Mouse (Mus musculus) testis, adult 2 months (tissue): ENCODE results near the gene Grap2. TPM values are rescaled to one million over a fixed set of nuclear protein-coding genes. Genes with fewer than 3 reads are reported as not detected.

Experiments
- H3K27ac ChIP-seq: fragments of 200-500 bp; 2 replicates; pipeline ENCODE4 v1.5.1; 2012; ENCODE audit warnings: low read depth, low read length; ENCODE audit not compliant: control insufficient read depth, insufficient read depth
- H3K27me3 ChIP-seq: fragments of 200-500 bp; 2 replicates; pipeline ENCODE4 v1.6.1; 2012; ENCODE audit warnings: mild to moderate bottlenecking, low read length, moderate library complexity; ENCODE audit not compliant: control insufficient read depth, insufficient read depth
- H3K36me3 ChIP-seq: fragments of 200-500 bp; 2 replicates; pipeline ENCODE4 v1.6.1; 2012; ENCODE audit warnings: mild to moderate bottlenecking, low read length; ENCODE audit not compliant: control insufficient read depth, insufficient read depth
- H3K4me1 ChIP-seq: fragments of 200-500 bp; 2 replicates; pipeline ENCODE4 v1.6.1; 2012; ENCODE audit warnings: low read length; ENCODE audit not compliant: control insufficient read depth, insufficient read depth
- H3K4me3 ChIP-seq: fragments of 200-500 bp; 2 replicates; pipeline ENCODE4 v1.5.1; 2012; ENCODE audit warnings: low read depth, mild to moderate bottlenecking, low read length, moderate library complexity, mixed read lengths; ENCODE audit not compliant: control insufficient read depth
- CTCF ChIP-seq: fragments of 200-500 bp; IDR thresholded peaks from 2 replicates; pipeline ENCODE4 v1.5.1; 2012; ENCODE audit warnings: low read depth, mild to moderate bottlenecking, inconsistent platforms, low read length, moderate library complexity; ENCODE audit not compliant: control insufficient read depth, insufficient read depth, insufficient replicate concordance
- POLR2A ChIP-seq: fragments of 200-500 bp; IDR thresholded peaks from 2 replicates; pipeline ENCODE4 v1.6.1; 2012; ENCODE audit warnings: low read depth, mild to moderate bottlenecking, inconsistent platforms, low read length, moderate library complexity; ENCODE audit not compliant: control insufficient read depth
- polyA plus RNA-seq: library from polyadenylated mRNA; depleted of rRNA; stranded (reverse); fragments of >200 nt; gene quantifications from 2 replicates; pipeline ENCODE4 v1.2.3, GENCODE M21; 2012

The Grap2 gene
- polyA plus RNA-seq, 1 experiment, result 1.9 TPM

DNA sequence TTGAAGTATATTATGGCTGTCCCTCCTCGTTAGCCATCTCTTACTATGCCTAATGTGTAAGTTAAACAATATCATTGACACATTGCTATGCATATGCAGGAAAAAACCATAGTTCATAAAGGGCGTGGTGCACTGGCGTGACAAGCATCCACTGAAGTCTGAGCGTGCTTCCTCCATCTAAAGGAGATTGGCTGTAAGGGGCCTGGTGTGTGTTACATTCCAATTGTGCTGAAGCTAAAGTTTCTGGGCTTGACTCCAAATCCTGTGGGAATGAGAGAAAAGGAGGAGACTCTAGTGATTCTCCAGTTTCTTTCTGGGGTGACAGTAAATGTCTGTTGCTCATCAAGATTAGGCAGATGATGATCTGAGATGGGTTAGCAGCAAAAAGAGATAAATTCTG lies 4.7 kb upstream of the Grap2 start:
- H3K36me3 ChIP-seq, result no peaks in the 10 kb centered on the region
- TF ChIP-seq POLR2A (no peak), CTCF (no peak)
- no peak overlapping the region for H3K4me3 ChIP-seq

DNA sequence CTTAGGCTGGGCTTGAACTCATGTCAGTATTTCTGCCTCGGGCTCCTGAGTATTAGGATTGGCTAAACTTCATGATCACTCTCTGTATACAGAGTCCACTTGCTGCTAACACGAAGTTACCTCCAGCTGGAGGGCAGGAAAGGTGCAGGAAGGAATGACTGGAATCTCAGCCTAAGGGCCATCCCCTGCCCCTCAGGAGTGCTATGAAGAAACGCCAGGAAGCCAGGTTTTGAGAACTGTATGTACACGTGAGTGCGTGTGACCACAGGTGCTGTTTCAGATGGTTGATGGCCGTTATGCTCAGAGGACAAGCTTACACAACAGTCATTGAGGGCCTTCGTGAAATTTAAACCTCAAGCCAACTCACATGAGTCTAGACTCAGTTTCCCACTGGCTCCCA lies 3.2 kb upstream of the Grap2 start:
- Histone ChIP-seq H3K36me3 (no peaks in the 10 kb centered on the region), H3K27ac (no peak overlapping the region), H3K27me3 (no peaks in the 10 kb centered on the region), H3K4me1 (peaks cover 7% of the 10 kb centered on the region), H3K4me3 (no peak overlapping the region)
- TF ChIP-seq CTCF, result no peak
- TF ChIP-seq POLR2A, result no peak

More for the DNA sequence above, 4.7 kb upstream of the Grap2 start:
- Histone ChIP-seq H3K4me1 (peaks cover 8% of the 10 kb centered on the region), H3K27ac (no peak overlapping the region), H3K27me3 (no peaks in the 10 kb centered on the region)

- Histone ChIP-seq H3K4me3 (no peak overlapping the region), H3K36me3 (no peaks in the 10 kb centered on the region), H3K27me3 (no peaks in the 10 kb centered on the region), H3K4me1 (peaks cover 3% of the 10 kb centered on the region; the same call in 1 of the 2 replicates), H3K27ac (no peak overlapping the region)
- TF ChIP-seq POLR2A, result no peak
- no peak for TF ChIP-seq CTCF
Measured at GRCm38 (mm10) chr15:80570226-80570625, 2.2 kb upstream of the Grap2 start.

GRCm38 (mm10) chr15:80571611-80572010 lies 783 bp upstream of the Grap2 start:
- H3K4me3 ChIP-seq, result no peak overlapping the region
- H3K27ac ChIP-seq, result no peak overlapping the region
- no peaks in the 10 kb centered on the region for H3K36me3 ChIP-seq
- H3K4me1 ChIP-seq, result no peaks in the 10 kb centered on the region
- H3K27me3 ChIP-seq, result no peaks in the 10 kb centered on the region
- TF ChIP-seq CTCF, result no peak
- no peak for TF ChIP-seq POLR2A

- Histone ChIP-seq H3K4me1 (no peaks in the 10 kb centered on the region), H3K27me3 (no peaks in the 10 kb centered on the region), H3K36me3 (no peaks in the 10 kb centered on the region), H3K27ac (no peak overlapping the region), H3K4me3 (no peak overlapping the region)
- no peak for TF ChIP-seq POLR2A
- no peak for TF ChIP-seq CTCF
Measured at GRCm38 (mm10) chr15:80572811-80573520, 572 bp downstream of the Grap2 start.

GRCm38 (mm10) chr15:80574211-80575040 lies 2.0 kb downstream of the Grap2 start:
- Histone ChIP-seq H3K4me3 (no peak overlapping the region), H3K36me3 (no peaks in the 10 kb centered on the region), H3K4me1 (no peaks in the 10 kb centered on the region), H3K27ac (no peak overlapping the region), H3K27me3 (no peaks in the 10 kb centered on the region)
- TF ChIP-seq CTCF, result no peak
- no peak for TF ChIP-seq POLR2A

DNA sequence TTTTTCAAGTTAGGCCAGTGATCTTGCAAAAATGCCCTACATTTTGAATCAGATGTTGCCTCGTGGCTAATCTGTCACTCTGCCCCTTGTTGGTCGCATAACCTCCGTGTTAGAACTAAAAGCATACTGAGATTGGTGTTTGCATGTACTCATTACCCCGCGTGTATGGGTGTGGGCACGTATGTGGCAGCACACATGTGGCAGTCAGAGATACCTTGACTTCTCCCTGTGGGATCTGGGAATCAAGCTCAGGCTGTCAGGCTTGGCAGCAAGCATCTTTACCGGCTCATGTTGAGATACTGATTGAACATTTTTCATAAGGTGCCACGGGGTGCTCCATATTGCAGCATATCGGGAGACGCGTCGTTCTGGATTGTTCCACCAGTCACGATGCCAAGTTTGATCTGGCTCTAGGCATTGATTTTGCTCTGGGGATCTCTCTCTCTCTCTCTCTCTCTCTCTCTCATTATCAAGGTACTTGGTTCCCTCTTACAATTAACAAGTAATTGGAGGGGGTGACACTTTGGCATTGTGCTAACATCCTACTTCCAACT lies 3.5 kb downstream of the Grap2 start:
- no peaks in the 10 kb centered on the region for H3K27me3 ChIP-seq
- no peak for TF ChIP-seq POLR2A
- no peak for TF ChIP-seq CTCF
- no peak overlapping the region for H3K4me3 ChIP-seq
- H3K4me1 ChIP-seq, result no peaks in the 10 kb centered on the region
- no peak overlapping the region for H3K27ac ChIP-seq
- H3K36me3 ChIP-seq, result no peaks in the 10 kb centered on the region
